Mouse (Mus musculus): ENCODE results near the gene Arl15. TPM values are rescaled to one million over a fixed set of nuclear protein-coding genes. Genes with fewer than 3 reads are reported as not detected.
A peak's percentile ranks its signal among the peaks of the same experiment; 100 is the strongest.

Arl15 gene
- polyA plus RNA-seq, 1 experiment, result 1.3 TPM

DNA sequence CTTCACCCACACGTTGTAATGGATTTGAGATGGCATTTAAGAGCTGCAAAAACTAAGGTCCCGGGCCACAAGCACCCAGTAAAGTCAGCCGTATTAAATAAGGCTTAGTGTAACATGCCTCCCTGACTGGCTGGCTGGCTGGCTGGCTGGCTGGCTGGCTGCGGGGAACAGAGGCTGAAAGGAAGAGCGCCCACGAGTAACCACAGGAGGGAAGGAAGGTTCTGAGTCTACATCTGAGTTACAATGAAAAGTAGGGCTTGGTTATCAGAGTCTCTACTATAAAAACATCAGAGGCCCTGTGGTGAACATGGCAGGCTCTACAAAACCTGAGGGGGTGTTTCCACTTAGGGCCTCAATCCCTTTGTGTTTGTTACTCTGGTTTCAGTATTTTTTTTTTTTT is 395.1 kb downstream of the Arl15 start:
- H3K36me3 ChIP-seq (ENCODE audit: control insufficient read depth, insufficient read depth, low read length), result no peaks in the 10 kb centered on the region
- H3K27me3 ChIP-seq (ENCODE audit: control insufficient read depth, insufficient read depth, low read length), result no peaks in the 10 kb centered on the region
- no peak overlapping the region for H3K27ac ChIP-seq (ENCODE audit: insufficient read depth, low read length)
- no peak overlapping the region for H3K4me3 ChIP-seq (ENCODE audit: extremely low read depth, insufficient read depth, insufficient read length)
- WGBS, result 62% methylated on average over 6 of the region's 6 CpGs
- TF ChIP-seq POLR2A (IDR thresholded peaks at IDR 0.05; ENCODE audit: low read depth, low read length) (no peak), CTCF (IDR thresholded peaks at IDR 0.05; ENCODE audit: extremely low read depth, insufficient read depth, insufficient read length, insufficient replicate concordance) (no peak)
- peak in 1 of 2 experiments; percentile 4 for DNase-seq (ENCODE audit: low read depth in 1 of 2, low spot score in 2 of 2)
- H3K4me1 ChIP-seq (ENCODE audit: control insufficient read depth, insufficient read depth, insufficient read length), result no peaks in the 10 kb centered on the region

DNA sequence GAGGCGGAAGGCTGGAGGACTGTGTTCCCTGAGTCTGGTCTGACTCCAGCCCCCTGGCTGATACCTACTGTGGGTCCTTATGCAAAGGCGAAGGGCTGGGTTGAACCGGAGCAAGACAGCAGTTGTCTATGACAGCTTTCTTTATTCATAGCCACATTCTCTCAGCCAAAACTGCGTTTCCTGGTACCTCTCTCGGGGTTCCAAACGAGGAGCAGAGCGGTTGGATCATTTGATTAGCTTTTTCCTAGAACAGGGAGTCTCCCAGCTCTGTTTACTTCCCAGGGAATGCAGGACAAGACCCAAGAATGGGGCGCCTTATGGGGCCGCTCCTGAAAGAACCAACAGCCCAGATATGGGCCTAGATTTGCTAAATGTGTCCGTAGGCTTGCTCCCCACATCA is 396.6 kb downstream of the Arl15 start:
- Histone ChIP-seq H3K27me3 (ENCODE audit: control insufficient read depth, insufficient read depth, low read length) (no peaks in the 10 kb centered on the region), H3K4me3 (ENCODE audit: extremely low read depth, insufficient read depth, insufficient read length) (no peak overlapping the region), H3K27ac (ENCODE audit: insufficient read depth, low read length) (no peak overlapping the region), H3K36me3 (ENCODE audit: control insufficient read depth, insufficient read depth, low read length) (no peaks in the 10 kb centered on the region), H3K4me1 (ENCODE audit: control insufficient read depth, insufficient read depth, insufficient read length) (no peaks in the 10 kb centered on the region)
- DNase-seq (ENCODE audit: low read depth in 1 of 2, low spot score in 2 of 2), result no peak
- 92% methylated on average over 10 of the region's 10 CpGs for WGBS
- TF ChIP-seq POLR2A (IDR thresholded peaks at IDR 0.05; ENCODE audit: low read depth, low read length) (no peak), CTCF (IDR thresholded peaks at IDR 0.05; ENCODE audit: extremely low read depth, insufficient read depth, insufficient read length, insufficient replicate concordance) (no peak)

DNA sequence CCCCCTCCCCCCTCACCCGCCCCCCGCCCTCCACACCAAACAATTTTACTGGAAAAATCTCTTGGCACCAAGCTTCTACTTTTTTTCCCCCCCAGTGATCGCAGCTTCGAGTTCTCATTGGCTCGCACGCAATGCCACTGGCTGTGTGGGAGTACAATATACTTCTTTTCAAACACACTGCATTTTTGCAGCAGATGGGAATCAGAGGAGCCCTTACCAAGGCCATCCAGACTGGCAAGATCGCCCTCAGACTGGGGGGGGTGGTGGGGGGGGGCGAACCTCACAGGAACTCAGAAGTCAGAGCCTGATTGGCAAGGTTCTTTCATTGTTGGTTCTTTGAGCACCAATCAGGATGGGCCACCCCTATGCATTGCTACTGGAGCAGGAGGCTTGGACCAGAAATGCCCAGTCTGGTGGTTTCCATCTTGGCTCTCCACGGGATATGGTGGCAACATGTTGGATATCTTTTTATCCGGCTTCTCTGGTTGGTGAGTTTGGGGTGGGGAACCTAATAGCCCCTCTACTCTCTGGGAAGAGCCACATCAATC is 404.0 kb downstream of the Arl15 start:
- no peak for TF ChIP-seq POLR2A (IDR thresholded peaks at IDR 0.05; ENCODE audit: low read depth, low read length)
- TF ChIP-seq CTCF (IDR thresholded peaks at IDR 0.05; ENCODE audit: extremely low read depth, insufficient read depth, insufficient read length, insufficient replicate concordance), result no peak
- H3K27me3 ChIP-seq (ENCODE audit: control insufficient read depth, insufficient read depth, low read length), result no peaks in the 10 kb centered on the region
- H3K27ac ChIP-seq (ENCODE audit: insufficient read depth, low read length), result no peak overlapping the region
- 89% methylated on average over 10 of the region's 10 CpGs for WGBS
- no peaks in the 10 kb centered on the region for H3K36me3 ChIP-seq (ENCODE audit: control insufficient read depth, insufficient read depth, low read length)
- H3K4me1 ChIP-seq (ENCODE audit: control insufficient read depth, insufficient read depth, insufficient read length), result no peaks in the 10 kb centered on the region
- no peak overlapping the region for H3K4me3 ChIP-seq (ENCODE audit: extremely low read depth, insufficient read depth, insufficient read length)
- no peak for DNase-seq (ENCODE audit: low read depth in 1 of 2, low spot score in 2 of 2)

DNA sequence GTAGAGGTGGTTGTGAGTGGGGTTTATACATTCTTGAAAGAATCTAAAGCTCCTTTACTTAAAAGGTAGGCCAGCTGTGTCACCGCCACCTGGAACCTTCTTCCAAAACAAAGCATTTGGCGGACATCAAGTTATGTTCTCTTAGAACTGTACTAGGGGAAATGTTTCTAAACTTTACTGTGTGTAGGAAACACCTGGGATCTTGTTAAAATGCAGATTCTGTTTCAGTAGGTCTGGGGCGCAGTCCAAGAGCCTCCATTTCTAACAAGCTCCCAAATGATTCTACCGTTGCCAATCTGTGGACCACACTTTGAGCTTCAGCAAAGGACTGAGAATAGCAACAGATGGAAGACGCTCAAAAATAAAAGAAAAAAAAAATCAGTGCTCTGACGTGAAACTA is 405.4 kb downstream of the Arl15 start:
- no peaks in the 10 kb centered on the region for H3K36me3 ChIP-seq (ENCODE audit: control insufficient read depth, insufficient read depth, low read length)
- H3K4me1 ChIP-seq (ENCODE audit: control insufficient read depth, insufficient read depth, insufficient read length), result no peaks in the 10 kb centered on the region
- 87% methylated on average over 6 of the region's 6 CpGs for WGBS
- no peaks in the 10 kb centered on the region for H3K27me3 ChIP-seq (ENCODE audit: control insufficient read depth, insufficient read depth, low read length)
- H3K27ac ChIP-seq (ENCODE audit: insufficient read depth, low read length), result no peak overlapping the region
- no peak for DNase-seq (ENCODE audit: low read depth in 1 of 2, low spot score in 2 of 2)
- H3K4me3 ChIP-seq (ENCODE audit: extremely low read depth, insufficient read depth, insufficient read length), result no peak overlapping the region
- TF ChIP-seq POLR2A (IDR thresholded peaks at IDR 0.05; ENCODE audit: low read depth, low read length) (no peak), CTCF (IDR thresholded peaks at IDR 0.05; ENCODE audit: extremely low read depth, insufficient read depth, insufficient read length, insufficient replicate concordance) (no peak)

DNA sequence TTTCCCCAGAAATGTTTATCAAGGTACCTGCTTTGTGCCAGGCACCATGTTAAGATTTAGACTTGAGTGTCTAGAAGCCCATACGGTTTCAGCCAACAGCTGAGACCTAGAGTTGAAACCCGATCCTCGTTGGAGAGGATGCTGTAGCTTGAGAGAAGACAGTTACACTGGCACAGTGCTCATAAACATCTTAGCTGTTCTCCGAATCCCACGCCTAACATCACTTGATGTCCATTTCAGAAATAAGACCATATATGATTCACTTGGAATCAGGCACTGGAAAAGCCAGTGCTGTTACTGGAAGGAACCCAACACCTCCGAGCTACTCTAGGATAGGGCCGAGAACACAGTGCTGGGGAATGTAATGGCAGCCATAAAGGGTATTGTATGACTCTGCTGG is 406.2 kb downstream of the Arl15 start:
- Histone ChIP-seq H3K4me1 (ENCODE audit: control insufficient read depth, insufficient read depth, insufficient read length) (no peaks in the 10 kb centered on the region), H3K27ac (ENCODE audit: insufficient read depth, low read length) (no peak overlapping the region), H3K36me3 (ENCODE audit: control insufficient read depth, insufficient read depth, low read length) (no peaks in the 10 kb centered on the region), H3K4me3 (ENCODE audit: extremely low read depth, insufficient read depth, insufficient read length) (no peak overlapping the region), H3K27me3 (ENCODE audit: control insufficient read depth, insufficient read depth, low read length) (no peaks in the 10 kb centered on the region)
- no peak for DNase-seq (ENCODE audit: low read depth in 1 of 2, low spot score in 2 of 2)
- 88% methylated on average over 7 of the region's 7 CpGs for WGBS
- TF ChIP-seq CTCF (IDR thresholded peaks at IDR 0.05; ENCODE audit: extremely low read depth, insufficient read depth, insufficient read length, insufficient replicate concordance) (no peak), POLR2A (IDR thresholded peaks at IDR 0.05; ENCODE audit: low read depth, low read length) (no peak)

DNA sequence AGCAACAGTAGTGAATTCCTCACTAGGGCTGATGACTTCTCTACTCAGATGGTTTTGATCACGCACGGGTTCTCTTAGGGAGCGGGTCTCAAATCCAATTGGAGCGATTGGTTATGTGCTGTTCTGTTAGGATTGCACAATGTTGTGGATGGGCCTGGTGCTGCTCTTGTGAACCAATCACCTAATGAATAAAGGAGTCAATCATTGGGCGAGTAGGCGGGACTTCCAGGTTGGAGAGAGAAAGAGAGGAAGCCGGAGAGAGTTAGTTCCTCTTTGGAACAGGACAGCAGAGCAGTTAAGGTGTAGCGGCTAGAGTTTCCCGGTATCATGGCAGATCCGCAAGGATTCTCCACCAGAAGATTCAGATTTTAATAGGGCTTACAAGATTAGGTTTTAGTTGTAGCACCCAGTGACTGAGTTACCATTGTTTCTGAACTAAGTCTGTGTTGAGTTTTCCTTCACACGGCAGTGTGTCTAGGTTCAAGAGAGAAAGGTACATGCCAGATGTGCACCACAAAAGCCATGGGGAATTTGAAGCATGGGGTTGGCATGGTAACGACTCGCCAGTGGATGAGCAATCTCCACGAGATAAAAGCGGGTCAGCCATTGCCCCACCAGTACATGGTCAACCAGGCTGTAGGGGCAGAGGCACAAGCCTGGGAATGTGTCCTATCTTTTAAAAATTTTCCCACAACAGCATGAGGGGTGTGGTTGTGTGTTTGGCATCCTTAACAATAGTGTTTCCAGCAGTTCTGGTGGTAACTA is 408.7 kb downstream of the Arl15 start:
- DNase-seq (ENCODE audit: low read depth in 1 of 2, low spot score in 2 of 2), result no peak
- H3K4me1 ChIP-seq (ENCODE audit: control insufficient read depth, insufficient read depth, insufficient read length), result no peaks in the 10 kb centered on the region
- TF ChIP-seq POLR2A (IDR thresholded peaks at IDR 0.05; ENCODE audit: low read depth, low read length) (no peak), CTCF (IDR thresholded peaks at IDR 0.05; ENCODE audit: extremely low read depth, insufficient read depth, insufficient read length, insufficient replicate concordance) (no peak)
- 92% methylated on average over 15 of the region's 15 CpGs for WGBS
- no peak overlapping the region for H3K27ac ChIP-seq (ENCODE audit: insufficient read depth, low read length)
- no peaks in the 10 kb centered on the region for H3K27me3 ChIP-seq (ENCODE audit: control insufficient read depth, insufficient read depth, low read length)
- no peaks in the 10 kb centered on the region for H3K36me3 ChIP-seq (ENCODE audit: control insufficient read depth, insufficient read depth, low read length)
- no peak overlapping the region for H3K4me3 ChIP-seq (ENCODE audit: extremely low read depth, insufficient read depth, insufficient read length)

Other genes starting within 250 kb of the Arl15 start
- gene Snx18, start 175.9 kb upstream of the Arl15 start, polyA plus RNA-seq (2012; rRNA removed), result 13.7 and 17.7 TPM in 2 replicates
- not detected in 2 replicates for gene Hspb3, start 130.8 kb upstream of the Arl15 start, polyA plus RNA-seq (2012; rRNA removed)